Mouse (Mus musculus): Measurements from ENCODE around the gene Mms19. TPM values are rescaled to one million over a fixed set of nuclear protein-coding genes. Genes with fewer than 3 reads are reported as not detected.

Mms19 gene
- polyA plus RNA-seq, 1 experiment from 2014 or later = 37.8 TPM

DNA sequence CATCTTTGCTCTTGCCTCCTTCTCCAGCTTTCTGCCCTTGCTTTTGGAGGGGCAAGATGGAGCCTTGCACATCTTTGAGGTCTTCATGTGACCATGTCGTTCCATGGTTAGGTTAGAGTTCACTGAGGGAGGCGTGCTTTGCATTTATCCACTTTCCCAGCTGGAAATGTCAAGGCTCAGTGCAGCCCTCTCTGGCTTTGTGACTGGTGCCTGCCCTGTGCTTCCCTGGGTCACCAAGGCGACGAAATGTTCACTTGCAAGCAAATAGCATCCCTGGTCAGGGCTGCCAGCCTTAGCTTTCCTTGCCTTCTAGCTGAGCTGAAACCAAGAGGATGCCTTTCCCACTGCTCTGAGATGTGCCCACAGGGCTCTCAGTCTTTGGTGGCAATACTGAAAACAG, 29.5 kb upstream of the Mms19 start:
- Histone ChIP-seq H3K9ac (replicated peaks) (no peak overlapping the region), H3K27me3 (no peaks in the 10 kb centered on the region), H3K4me1 (peaks cover 6% of the 10 kb centered on the region), H3K9me3 (no peaks in the 10 kb centered on the region), H3K36me3 (no peaks in the 10 kb centered on the region), H3K27ac (replicated peaks) (no peak overlapping the region), H3K4me3 (no peak overlapping the region), H3K4me2 (replicated peaks) (no peak overlapping the region)
- no peak for ATAC-seq (ENCODE audit: low FRiP score, low read depth)
- WGBS = 56% methylated on average over 4 of the region's 4 CpGs

DNA sequence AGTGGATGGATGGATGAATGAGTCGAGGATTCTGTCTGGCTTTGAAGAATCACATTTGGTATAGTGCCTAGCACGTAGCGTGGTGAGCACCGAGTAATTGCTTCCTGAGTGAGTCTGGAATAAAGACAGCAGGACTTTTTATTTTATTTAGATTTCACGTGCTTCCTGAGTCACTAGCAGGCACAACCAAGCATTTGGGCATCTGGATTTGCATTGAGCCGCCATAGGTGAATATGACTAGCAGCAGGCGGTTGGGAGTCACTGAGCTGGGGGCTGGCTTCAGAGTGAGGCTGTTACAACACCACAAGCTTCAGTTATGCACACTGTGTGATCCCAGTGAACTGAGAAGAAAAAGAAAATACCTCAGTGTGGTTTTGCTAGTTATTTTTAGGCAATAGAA, 28.1 kb upstream of the Mms19 start:
- no peak overlapping the region for H3K4me3 ChIP-seq
- H3K9ac ChIP-seq (replicated peaks) = no peak overlapping the region
- peaks cover 6% of the 10 kb centered on the region for H3K4me1 ChIP-seq
- WGBS = 75% methylated on average over 7 of the region's 7 CpGs
- no peaks in the 10 kb centered on the region for H3K36me3 ChIP-seq
- no peak overlapping the region for H3K27ac ChIP-seq (replicated peaks)
- no peaks in the 10 kb centered on the region for H3K27me3 ChIP-seq
- H3K4me2 ChIP-seq (replicated peaks) = no peak overlapping the region
- H3K9me3 ChIP-seq = no peaks in the 10 kb centered on the region
- ATAC-seq (ENCODE audit: low FRiP score, low read depth) = no peak

DNA sequence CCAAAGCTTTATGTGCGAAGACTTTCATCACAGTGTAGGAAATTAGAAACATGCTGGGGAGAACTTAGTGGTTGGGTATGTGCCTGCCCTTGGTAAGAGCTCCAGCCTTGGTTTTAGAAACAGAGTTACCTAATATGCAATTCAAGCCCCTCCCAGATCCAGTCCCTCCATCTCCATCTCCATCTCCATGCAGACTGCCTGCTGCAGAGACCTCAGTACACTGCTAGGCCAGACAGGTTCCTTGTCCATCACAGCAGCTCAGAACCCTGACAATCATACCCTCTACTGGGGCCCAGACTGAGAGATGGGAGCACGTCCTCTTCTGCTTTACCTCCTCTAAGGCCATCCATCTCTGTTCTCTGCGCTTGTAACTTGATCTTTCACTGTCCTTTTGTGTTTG, 27.6 kb upstream of the Mms19 start:
- H3K27ac ChIP-seq (replicated peaks) = no peak overlapping the region
- no peak overlapping the region for H3K4me3 ChIP-seq
- H3K4me1 ChIP-seq = peaks cover 6% of the 10 kb centered on the region
- no peak for ATAC-seq (ENCODE audit: low FRiP score, low read depth)
- no peaks in the 10 kb centered on the region for H3K9me3 ChIP-seq
- H3K36me3 ChIP-seq = no peaks in the 10 kb centered on the region
- H3K27me3 ChIP-seq = no peaks in the 10 kb centered on the region
- no peak overlapping the region for H3K4me2 ChIP-seq (replicated peaks)
- no peak overlapping the region for H3K9ac ChIP-seq (replicated peaks)
- WGBS = 73% methylated on average over 3 of the region's 3 CpGs

- Histone ChIP-seq H3K4me3 (no peak overlapping the region), H3K4me2 (replicated peaks) (no peak overlapping the region), H3K9me3 (no peaks in the 10 kb centered on the region), H3K27ac (replicated peaks) (no peak overlapping the region), H3K36me3 (no peaks in the 10 kb centered on the region), H3K9ac (replicated peaks) (no peak overlapping the region), H3K4me1 (peaks cover 6% of the 10 kb centered on the region), H3K27me3 (no peaks in the 10 kb centered on the region)
- WGBS = 74% methylated on average over 8 of the region's 8 CpGs
- ATAC-seq (ENCODE audit: low FRiP score, low read depth) = no peak
These were observed 25.6 kb upstream of the Mms19 start for GRCm38 (mm10) chr19:42006568-42006967.

DNA sequence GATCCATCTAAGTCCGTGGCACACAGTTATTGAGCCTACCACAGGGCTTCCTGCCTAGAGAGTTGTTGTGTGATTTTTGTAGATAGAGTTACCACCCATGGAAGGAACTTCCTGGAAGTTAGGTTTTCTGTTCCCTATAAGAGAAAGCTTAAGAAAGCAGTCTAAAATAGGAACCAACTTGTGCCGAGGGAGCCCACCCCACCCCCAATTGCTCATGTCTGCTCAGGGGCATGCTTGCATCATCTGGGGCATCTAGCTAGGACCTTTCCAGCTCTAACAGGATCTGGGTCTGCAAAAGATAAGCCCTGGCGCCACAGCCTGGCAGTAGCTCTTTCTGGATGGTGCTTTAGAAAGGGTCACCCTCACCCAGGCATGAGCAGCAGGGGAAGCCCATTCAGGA, 24.7 kb upstream of the Mms19 start:
- H3K4me1 ChIP-seq = peaks cover 7% of the 10 kb centered on the region
- no peak overlapping the region for H3K4me3 ChIP-seq
- no peak overlapping the region for H3K9ac ChIP-seq (replicated peaks)
- no peak for ATAC-seq (ENCODE audit: low FRiP score, low read depth)
- H3K36me3 ChIP-seq = no peaks in the 10 kb centered on the region
- WGBS = 82% methylated on average over 3 of the region's 3 CpGs
- H3K27ac ChIP-seq (replicated peaks) = no peak overlapping the region
- no peaks in the 10 kb centered on the region for H3K9me3 ChIP-seq
- no peak overlapping the region for H3K4me2 ChIP-seq (replicated peaks)
- H3K27me3 ChIP-seq = no peaks in the 10 kb centered on the region

DNA sequence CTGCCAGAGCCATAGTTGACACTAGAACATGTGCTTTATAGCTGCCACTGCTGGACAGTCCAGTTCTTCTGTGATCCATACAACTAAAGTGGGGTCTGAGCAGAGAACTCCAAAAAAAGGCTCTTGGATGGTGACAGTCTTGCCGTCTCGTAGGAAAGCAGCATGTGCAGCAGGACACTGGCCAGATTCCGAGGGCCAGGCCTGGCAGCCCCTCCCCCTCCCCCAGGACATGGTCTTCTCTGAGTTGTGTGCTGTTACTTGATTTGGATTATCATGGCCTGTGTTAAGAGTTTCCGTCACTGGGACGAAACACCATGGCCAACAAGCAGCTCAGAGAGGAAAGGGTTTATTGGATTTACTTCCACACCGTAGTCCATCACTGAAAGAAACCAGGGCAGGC, 23.3 kb upstream of the Mms19 start:
- H3K4me3 ChIP-seq = no peak overlapping the region
- 80% methylated on average over 6 of the region's 6 CpGs for WGBS
- H3K36me3 ChIP-seq = no peaks in the 10 kb centered on the region
- H3K9ac ChIP-seq (replicated peaks) = no peak overlapping the region
- H3K27me3 ChIP-seq = no peaks in the 10 kb centered on the region
- H3K4me2 ChIP-seq (replicated peaks) = no peak overlapping the region
- no peak for ATAC-seq (ENCODE audit: low FRiP score, low read depth)
- no peaks in the 10 kb centered on the region for H3K9me3 ChIP-seq
- peaks cover 6% of the 10 kb centered on the region; the same call in 1 of the 2 replicates for H3K4me1 ChIP-seq
- H3K27ac ChIP-seq (replicated peaks) = no peak overlapping the region

- Histone ChIP-seq H3K9me3 (no peaks in the 10 kb centered on the region), H3K4me1 (0 out of 2 replicates have a peak, but pooled peaks cover 3% of the 10 kb centered on the region), H3K27ac (replicated peaks) (no peak overlapping the region), H3K27me3 (no peaks in the 10 kb centered on the region), H3K4me3 (no peak overlapping the region), H3K9ac (replicated peaks) (no peak overlapping the region), H3K36me3 (no peaks in the 10 kb centered on the region), H3K4me2 (replicated peaks) (no peak overlapping the region)
- no peak for ATAC-seq (ENCODE audit: low FRiP score, low read depth)
- WGBS = 88% methylated on average over 12 of the region's 12 CpGs
These were observed 20.5 kb upstream of the Mms19 start for GRCm38 (mm10) chr19:42001253-42001980.

GRCm38 (mm10) chr19:42000446-42000958, 19.5 kb upstream of the Mms19 start:
- ATAC-seq (ENCODE audit: low FRiP score, low read depth) = no peak
- Histone ChIP-seq H3K27me3 (no peaks in the 10 kb centered on the region), H3K27ac (replicated peaks) (no peak overlapping the region), H3K4me3 (no peak overlapping the region), H3K9ac (replicated peaks) (no peak overlapping the region), H3K36me3 (no peaks in the 10 kb centered on the region), H3K4me2 (replicated peaks) (no peak overlapping the region), H3K4me1 (peaks cover 4% of the 10 kb centered on the region; the same call in 1 of the 2 replicates), H3K9me3 (no peaks in the 10 kb centered on the region)
- 68% methylated on average over 4 of the region's 4 CpGs for WGBS

DNA sequence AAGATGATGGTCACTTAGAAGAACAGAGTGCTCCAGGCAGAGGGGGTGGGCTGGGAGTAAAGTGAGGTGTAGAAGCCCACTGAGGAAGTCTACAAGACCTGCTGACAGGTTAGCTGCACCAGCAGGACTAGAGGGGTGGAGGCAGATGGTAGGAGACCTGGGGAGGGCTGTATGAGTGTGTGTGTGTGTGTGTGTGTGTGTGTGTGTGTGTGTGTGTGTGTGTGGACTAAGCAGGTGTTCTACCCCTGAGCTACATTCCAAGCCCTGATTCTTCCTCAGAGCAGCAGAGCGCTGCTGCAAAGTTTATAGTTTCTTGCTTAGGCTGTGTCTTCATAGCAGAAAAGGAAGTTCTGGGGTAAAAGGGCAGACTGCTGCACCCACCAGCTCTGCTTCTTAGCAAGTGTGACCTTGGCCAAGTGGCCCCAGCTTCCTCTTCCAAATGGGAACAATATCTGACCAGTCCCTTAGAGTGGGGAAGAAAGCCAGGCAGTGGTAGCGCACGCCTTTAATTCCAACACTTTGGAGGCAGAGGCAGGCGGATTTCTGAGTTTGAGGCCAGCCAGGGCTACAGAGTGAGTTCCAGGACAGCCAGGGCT, 18.8 kb upstream of the Mms19 start:
- 91% methylated on average over 4 of the region's 4 CpGs for WGBS
- peaks cover 6% of the 10 kb centered on the region; the same call in 1 of the 2 replicates for H3K4me1 ChIP-seq
- H3K9ac ChIP-seq (replicated peaks) = no peak overlapping the region
- H3K4me3 ChIP-seq = no peak overlapping the region
- H3K27me3 ChIP-seq = no peaks in the 10 kb centered on the region
- no peak overlapping the region for H3K4me2 ChIP-seq (replicated peaks)
- no peak overlapping the region for H3K27ac ChIP-seq (replicated peaks)
- no peak for ATAC-seq (ENCODE audit: low FRiP score, low read depth)
- no peaks in the 10 kb centered on the region for H3K36me3 ChIP-seq
- H3K9me3 ChIP-seq = no peaks in the 10 kb centered on the region

GRCm38 (mm10) chr19:41998770-41999548, 18.0 kb upstream of the Mms19 start:
- Histone ChIP-seq H3K27ac (replicated peaks) (no peak overlapping the region), H3K27me3 (no peaks in the 10 kb centered on the region), H3K4me3 (no peak overlapping the region), H3K36me3 (no peaks in the 10 kb centered on the region), H3K4me2 (replicated peaks) (no peak overlapping the region), H3K9me3 (no peaks in the 10 kb centered on the region), H3K9ac (replicated peaks) (no peak overlapping the region), H3K4me1 (peaks cover 6% of the 10 kb centered on the region; the same call in 1 of the 2 replicates)
- ATAC-seq (ENCODE audit: low FRiP score, low read depth) = no peak
- 93% methylated on average over 9 of the region's 9 CpGs for WGBS

GRCm38 (mm10) chr19:41997090-41997489, 16.1 kb upstream of the Mms19 start:
- no peaks in the 10 kb centered on the region for H3K27me3 ChIP-seq
- H3K4me1 ChIP-seq = peaks cover 6% of the 10 kb centered on the region; the same call in 1 of the 2 replicates
- H3K4me2 ChIP-seq (replicated peaks) = no peak overlapping the region
- no peak overlapping the region for H3K27ac ChIP-seq (replicated peaks)
- ATAC-seq (ENCODE audit: low FRiP score, low read depth) = no peak
- H3K9me3 ChIP-seq = no peaks in the 10 kb centered on the region
- H3K4me3 ChIP-seq = no peak overlapping the region
- WGBS = 91% methylated on average over 10 of the region's 10 CpGs
- no peaks in the 10 kb centered on the region for H3K36me3 ChIP-seq
- H3K9ac ChIP-seq (replicated peaks) = no peak overlapping the region

GRCm38 (mm10) chr19:41995483-41995882, 14.5 kb upstream of the Mms19 start:
- no peak for ATAC-seq (ENCODE audit: low FRiP score, low read depth)
- no peak overlapping the region for H3K4me2 ChIP-seq (replicated peaks)
- H3K27ac ChIP-seq (replicated peaks) = no peak overlapping the region
- no peak overlapping the region for H3K4me3 ChIP-seq
- WGBS = 42% methylated on average over 1 of the region's 1 CpGs
- peaks cover 3% of the 10 kb centered on the region; the same call in 1 of the 2 replicates for H3K4me1 ChIP-seq
- no peaks in the 10 kb centered on the region for H3K9me3 ChIP-seq
- no peaks in the 10 kb centered on the region for H3K36me3 ChIP-seq
- H3K27me3 ChIP-seq = no peaks in the 10 kb centered on the region
- no peak overlapping the region for H3K9ac ChIP-seq (replicated peaks)

Measured in midbrain, embryonic 12.5 days (tissue).